Mouse (Mus musculus) olfactory bulb, adult 2 months (tissue): ENCODE data around the gene Nprl3. TPM values are rescaled to one million over a fixed set of nuclear protein-coding genes. Genes with fewer than 3 reads are reported as not detected.

ENCODE experiments used
- H3K27ac ChIP-seq: fragments of 200-500 bp; 2 replicates; pipeline ENCODE4 v1.5.1; 2012; ENCODE audit warnings: low read depth, low read length; ENCODE audit not compliant: insufficient read depth
- H3K4me1 ChIP-seq: fragments of 200-500 bp; 2 replicates; pipeline ENCODE4 v1.6.1; 2012; ENCODE audit warnings: low read length; ENCODE audit not compliant: control insufficient read depth, insufficient read depth
- H3K4me3 ChIP-seq: fragments of 200-500 bp; 2 replicates; pipeline ENCODE4 v1.5.1; 2012; ENCODE audit warnings: mild to moderate bottlenecking, low read depth, low read length, moderate library complexity; ENCODE audit not compliant: insufficient read depth
- CTCF ChIP-seq: fragments of 200-500 bp; IDR thresholded peaks from 2 replicates; pipeline ENCODE4 v1.5.1; 2012; ENCODE audit warnings: low read depth, mild to moderate bottlenecking, low read length, moderate library complexity; ENCODE audit not compliant: insufficient read depth
- POLR2A ChIP-seq: fragments of 200-500 bp; IDR thresholded peaks from 2 replicates; pipeline ENCODE4 v1.6.1; 2012; ENCODE audit warnings: mild to moderate bottlenecking, low read depth, low read length, moderate library complexity; ENCODE audit not compliant: insufficient read depth
- WGBS: fragments of 180-500 bp; shearing (Covaris S2); methylation state at CpG from one replicate; pipeline ENCODE4 v1.1.7; 2018; 5-methylcytosine and 5-hydroxymethylcytosine counted together
- polyA plus RNA-seq: library from polyadenylated mRNA; stranded (reverse); fragments of >200 nt; gene quantifications from 2 replicates; pipeline ENCODE4 v1.2.4, GENCODE M21; 2012; ENCODE audit warnings: low replicate concordance; ENCODE audit not compliant: missing spikeins, insufficient read depth, insufficient read length

Nprl3 gene
- polyA plus RNA-seq = not detected in 2 replicates

DNA sequence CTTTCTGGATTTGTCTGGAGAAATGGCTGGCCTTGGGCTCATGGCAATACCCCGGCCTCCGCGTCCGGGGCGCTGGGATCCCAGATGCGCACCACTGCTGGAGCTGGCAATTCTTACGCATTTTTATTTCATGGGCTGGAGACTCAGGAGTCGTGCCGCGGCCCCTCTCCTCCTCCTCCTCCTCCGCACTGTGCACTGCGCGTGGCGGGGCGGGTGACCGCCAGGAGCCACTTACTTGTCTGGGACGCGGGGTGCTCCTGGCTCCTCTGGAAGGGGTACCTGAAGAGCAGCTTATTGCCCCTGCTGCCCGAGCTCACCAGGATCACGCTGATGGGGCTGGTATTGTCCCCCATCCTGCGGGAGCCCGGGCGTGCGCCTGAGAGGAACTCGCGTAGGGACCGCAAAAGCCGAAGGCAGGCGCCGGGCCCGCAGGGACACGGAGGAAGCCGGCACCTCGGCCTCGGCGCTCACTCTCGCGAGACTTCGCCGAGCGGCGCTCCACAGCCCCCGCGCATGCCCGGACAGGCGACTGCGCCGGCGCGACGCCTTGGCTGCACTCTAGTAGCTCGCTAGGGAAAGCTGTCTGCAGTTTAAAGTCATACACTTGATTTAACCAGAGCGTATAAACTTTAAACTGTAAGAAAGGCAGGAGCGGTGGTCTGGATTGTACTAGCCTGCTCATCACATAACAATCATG, at the start of gene Nprl3:
Gene Nprl3, minus strand, starts transcription at position 520 of the 697 bp plus-strand sequence.
- H3K4me3 ChIP-seq = peak within 1 kb of the TSS; percentile 76
- TF ChIP-seq CTCF (no peak), POLR2A (peak; percentile 97)
- H3K27ac ChIP-seq = peak within 1 kb of the TSS; percentile 85
- H3K4me1 ChIP-seq = peaks cover 8% of the 10 kb centered on the region
- WGBS = under 1% methylated on average over 54 of the region's 54 CpGs

DNA sequence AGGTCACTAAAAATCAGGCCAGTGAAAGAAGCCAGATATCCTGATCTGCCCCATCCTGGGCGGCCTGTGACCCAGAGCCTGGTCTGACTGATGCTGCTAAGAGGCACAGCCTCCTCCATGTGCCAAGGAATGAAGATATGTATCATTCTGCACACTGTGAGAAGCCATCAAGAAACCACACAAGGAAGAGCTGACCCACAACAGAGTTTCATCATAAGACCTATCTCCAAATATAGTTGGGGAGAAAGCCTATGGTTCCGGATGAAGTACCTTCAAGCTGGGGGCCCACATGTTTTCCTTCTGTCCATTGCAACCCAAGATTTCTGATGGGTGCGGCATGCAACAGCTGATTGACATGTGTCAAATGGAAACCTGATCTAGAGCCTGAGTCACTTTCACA, 48.5 kb upstream of the Nprl3 start:
- H3K4me3 ChIP-seq = no peak overlapping the region
- no peak overlapping the region for H3K27ac ChIP-seq
- H3K4me1 ChIP-seq = no peaks in the 10 kb centered on the region
- 94% methylated on average over 3 of the region's 3 CpGs for whole genome bisulfite sequencing
- TF ChIP-seq CTCF = no peak
- TF ChIP-seq POLR2A = no peak

DNA sequence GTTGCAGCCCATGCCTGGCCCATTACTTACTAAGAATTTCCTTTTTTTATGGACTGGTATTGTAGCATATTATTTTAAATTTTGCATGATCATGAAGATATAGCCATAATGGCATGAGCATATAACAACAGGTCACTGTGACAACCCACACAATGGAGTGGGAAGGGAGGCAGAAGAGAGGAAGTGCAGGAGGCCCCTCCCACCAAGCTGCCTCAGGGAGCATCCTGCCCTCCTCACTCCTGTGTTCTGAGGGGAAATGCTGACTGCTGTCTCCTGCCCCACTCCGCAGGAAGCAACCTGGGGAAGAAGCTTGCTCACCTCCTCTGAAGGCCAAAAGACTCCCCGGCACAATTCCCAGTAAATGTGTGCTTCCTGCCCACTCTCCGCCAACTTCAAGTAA, 42.4 kb upstream of the Nprl3 start:
- Histone ChIP-seq H3K27ac (no peak overlapping the region), H3K4me1 (no peaks in the 10 kb centered on the region), H3K4me3 (no peak overlapping the region)
- no peak for TF ChIP-seq POLR2A
- TF ChIP-seq CTCF = no peak
- WGBS = 83% methylated on average over 3 of the region's 3 CpGs

DNA sequence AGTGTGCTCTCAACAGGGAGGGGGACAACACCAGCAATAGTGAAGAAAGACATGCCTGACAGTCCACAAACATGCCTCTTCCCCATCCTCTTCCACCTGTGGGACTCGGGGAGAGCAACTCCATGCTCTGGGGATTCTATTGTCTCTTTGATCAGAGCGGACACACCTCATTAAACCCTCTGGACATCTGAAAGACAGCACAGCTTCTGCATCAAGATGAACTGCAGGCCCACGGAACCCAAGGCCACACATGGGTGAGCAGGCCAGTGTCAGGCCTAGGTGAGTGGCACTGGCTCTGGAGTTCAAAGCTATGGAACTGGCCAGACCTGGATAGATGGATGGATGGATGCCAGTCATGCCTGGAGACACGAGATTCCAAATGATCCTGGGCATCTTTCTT, 41.9 kb upstream of the Nprl3 start:
- WGBS = 67% methylated on average over 4 of the region's 4 CpGs
- Histone ChIP-seq H3K4me3 (no peak overlapping the region), H3K27ac (no peak overlapping the region), H3K4me1 (no peaks in the 10 kb centered on the region)
- TF ChIP-seq POLR2A (no peak), CTCF (no peak)

DNA sequence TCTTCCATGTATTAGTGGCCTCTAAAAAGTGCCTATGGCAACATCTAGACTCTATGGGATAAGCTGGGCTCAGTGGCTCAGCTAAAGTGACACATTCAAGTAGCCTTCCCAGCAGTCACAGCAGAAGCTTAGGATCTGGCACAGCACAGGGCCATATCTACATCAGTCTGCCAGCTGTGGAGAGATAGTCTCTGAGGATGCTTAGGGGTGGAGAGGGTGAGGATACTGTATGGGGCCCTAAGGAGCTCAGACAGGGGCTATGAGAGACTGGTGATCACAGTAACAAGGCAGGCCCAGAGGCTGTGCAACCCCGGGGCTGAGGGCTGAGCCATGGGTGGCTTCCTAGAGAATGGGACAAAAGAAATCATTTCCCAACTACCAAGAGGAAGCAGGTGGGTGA, 39.5 kb upstream of the Nprl3 start:
- Histone ChIP-seq H3K4me3 (no peak overlapping the region), H3K27ac (no peak overlapping the region), H3K4me1 (peaks cover 12% of the 10 kb centered on the region)
- 73% methylated on average over 1 of the region's 1 CpGs for WGBS
- TF ChIP-seq POLR2A (no peak), CTCF (no peak)

DNA sequence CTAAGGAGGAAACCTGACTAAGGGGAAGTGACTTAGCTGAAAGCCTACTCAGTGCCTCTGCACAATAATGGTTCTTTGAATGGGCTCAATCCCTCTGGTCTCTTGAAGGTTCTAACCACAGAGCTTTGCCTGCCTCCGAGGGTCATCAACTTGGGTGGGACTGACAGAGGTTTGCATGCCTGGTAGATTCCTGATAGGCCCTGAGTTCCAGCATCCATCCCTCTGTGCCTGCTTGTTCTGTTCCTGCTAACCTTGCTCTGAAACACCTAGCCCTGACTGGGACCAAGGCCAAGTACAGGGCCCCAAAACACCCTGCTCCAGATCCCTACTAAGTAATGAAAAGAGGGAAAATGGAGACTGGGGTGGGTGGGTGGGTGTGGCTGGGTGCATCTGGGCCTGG, 35.9 kb upstream of the Nprl3 start:
- Histone ChIP-seq H3K4me1 (peaks cover 15% of the 10 kb centered on the region), H3K4me3 (no peak overlapping the region), H3K27ac (peak overlapping the region; percentile 71)
- TF ChIP-seq POLR2A = no peak
- no peak for TF ChIP-seq CTCF
- 71% methylated on average over 1 of the region's 1 CpGs for WGBS

DNA sequence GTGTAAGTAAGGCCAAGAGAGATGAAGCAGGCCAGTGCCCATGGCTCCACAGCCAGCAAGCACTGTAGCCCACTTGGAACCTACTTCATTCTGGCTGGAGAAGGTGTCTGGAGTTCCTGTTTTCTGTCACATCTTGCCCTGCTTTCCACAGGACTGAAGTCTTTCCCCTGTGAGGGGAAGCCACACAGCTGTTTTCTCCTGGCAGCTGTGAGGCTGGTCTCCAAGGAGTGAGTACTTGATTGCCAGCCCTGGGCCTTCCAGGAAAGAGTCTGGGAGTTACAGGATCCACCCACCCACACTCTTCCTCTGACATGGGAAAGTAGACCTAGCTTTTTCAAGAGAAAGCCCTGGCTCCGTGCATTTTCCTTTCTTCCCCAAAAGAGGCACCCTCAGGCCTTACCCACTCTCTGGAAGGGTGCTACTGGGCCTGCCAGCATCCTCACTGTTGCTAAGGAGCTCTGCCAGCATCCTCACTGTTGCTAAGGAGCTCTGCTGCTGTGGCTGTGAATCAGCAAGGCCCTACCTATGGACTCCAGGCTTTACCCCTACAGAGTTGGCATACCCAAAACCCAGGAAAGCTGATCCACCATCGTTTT, 35.4 kb upstream of the Nprl3 start:
- no peak for TF ChIP-seq CTCF
- TF ChIP-seq POLR2A = no peak
- WGBS = 16% methylated on average over 2 of the region's 2 CpGs
- Histone ChIP-seq H3K4me1 (peaks cover 15% of the 10 kb centered on the region), H3K27ac (peak overlapping the region; percentile 71), H3K4me3 (no peak overlapping the region)

DNA sequence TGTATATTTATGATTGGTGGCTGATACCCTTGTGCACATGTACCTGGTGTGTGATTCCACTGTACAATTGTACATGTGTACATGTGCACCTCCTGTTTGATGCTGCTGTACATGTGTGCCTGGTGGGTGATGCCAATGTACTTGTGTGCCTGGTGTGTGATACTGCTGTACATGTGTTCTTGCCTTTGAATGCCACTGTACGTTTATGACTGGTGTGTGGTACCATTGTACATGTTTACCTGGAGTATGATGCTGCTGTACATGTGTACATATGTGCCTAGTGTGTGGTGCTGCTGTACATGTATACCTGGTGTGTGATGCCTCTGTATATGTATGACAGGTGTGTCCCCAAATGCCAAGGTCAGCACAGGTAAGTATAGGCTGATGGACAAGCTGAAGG, 34.0 kb upstream of the Nprl3 start:
- no peak overlapping the region for H3K27ac ChIP-seq
- 98% methylated on average over 1 of the region's 1 CpGs for WGBS
- TF ChIP-seq CTCF (no peak), POLR2A (no peak)
- no peak overlapping the region for H3K4me3 ChIP-seq
- peaks cover 15% of the 10 kb centered on the region for H3K4me1 ChIP-seq
